Mouse (Mus musculus) lung, adult 2 months (tissue): ENCODE measurements around the gene Ndc80.

Experiments used
- CTCF ChIP-seq: fragments of 200-500 bp; IDR thresholded peaks from 2 replicates; pipeline ENCODE4 v1.5.1; 2011; ENCODE audit warnings: mild to moderate bottlenecking, low read length, control low read depth; ENCODE audit not compliant: insufficient read depth
- POLR2A ChIP-seq: fragments of 200-500 bp; IDR thresholded peaks from 2 replicates; pipeline ENCODE4 v1.6.1; 2011; ENCODE audit warnings: low read depth, mild to moderate bottlenecking, control low read depth, low read length, borderline replicate concordance; ENCODE audit errors: extremely low read depth

DNA sequence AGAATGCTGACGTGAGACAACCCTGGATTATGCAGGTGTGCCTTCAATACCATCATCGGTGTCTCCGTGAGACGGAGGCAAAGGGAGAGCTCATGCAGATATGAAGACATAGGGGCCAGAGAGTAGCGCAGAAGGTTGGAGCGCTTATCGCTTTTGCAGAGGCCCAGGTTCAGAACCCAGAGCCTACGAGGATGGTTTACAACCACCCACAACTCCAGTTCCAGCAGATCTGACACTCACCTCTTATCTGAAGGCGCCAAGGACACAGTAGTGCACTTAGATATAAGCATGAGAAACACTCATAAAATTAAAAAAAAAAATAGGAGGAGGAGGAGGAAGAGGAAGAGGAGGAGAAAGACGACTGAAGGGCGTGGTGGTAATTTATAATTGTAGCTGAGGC is 16.4 kb downstream of the Ndc80 start:
- TF ChIP-seq CTCF (no peak), POLR2A (no peak)
